In the genomic region with DNA sequence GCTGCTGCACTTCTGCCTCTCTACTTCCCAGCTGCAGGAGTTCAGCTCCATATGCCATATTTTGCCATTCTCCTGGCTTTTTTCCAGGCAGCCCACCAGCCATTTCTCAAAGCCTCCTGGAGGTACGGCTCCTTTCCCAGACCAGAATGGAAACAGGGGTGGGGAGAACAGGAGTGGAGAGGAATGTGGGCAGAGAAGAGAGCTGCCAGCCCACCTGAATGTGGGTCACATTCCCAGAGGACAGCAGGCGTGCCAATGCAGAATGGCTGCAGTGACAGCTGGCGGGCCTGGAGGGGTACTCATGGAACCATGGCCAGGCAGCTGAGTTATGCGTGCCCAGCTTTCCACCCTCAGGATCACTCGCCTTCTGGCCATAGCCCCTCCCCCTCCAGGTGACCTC, we compare ENCODE assay signal across 16 mouse cellular contexts. TPM values are rescaled to one million over a fixed set of nuclear protein-coding genes. Genes with fewer than 3 reads are reported as not detected.
DNase-seq lines count a peak whose midpoint lies in the region; ATAC-seq lines count a peak whose summit lies in the region.
"Had no signal": no experiment of that assay in that cellular context is flagged by ENCODE, and none has a peak within 500 bp of the region (broad histone marks: within the 10 kb centered on the region; RNA-seq: fewer than 3 reads in every experiment).

No protein-coding gene starts in this region.

- H3K4me1 ChIP-seq in forebrain, embryonic 13.5 days: peaks cover 35% of the 10 kb centered on the region
- peaks cover 14% of the 10 kb centered on the region for H3K4me1 ChIP-seq in forebrain, embryonic 16.5 days (replicated peaks; ENCODE audit: control insufficient read depth, insufficient read depth, low read length)
- peaks cover 42% of the 10 kb centered on the region for H3K4me1 ChIP-seq in midbrain, embryonic 13.5 days (replicated peaks)
- H3K4me1 ChIP-seq in liver, embryonic 12.5 days: no peaks in the 10 kb centered on the region
- no peaks in the 10 kb centered on the region for H3K4me1 ChIP-seq in heart, embryonic 12.5 days (replicated peaks)

- H3K36me3 ChIP-seq in forebrain, embryonic 13.5 days (ENCODE audit: poor library complexity, severe bottlenecking): no peaks in the 10 kb centered on the region
- H3K36me3 ChIP-seq in forebrain, embryonic 16.5 days (ENCODE audit: control insufficient read depth, insufficient read depth): no peaks in the 10 kb centered on the region
- H3K36me3 ChIP-seq in midbrain, embryonic 13.5 days: no peaks in the 10 kb centered on the region
- H3K36me3 ChIP-seq in liver, embryonic 12.5 days: no peaks in the 10 kb centered on the region
- no peaks in the 10 kb centered on the region for H3K36me3 ChIP-seq in heart, embryonic 12.5 days

- peak overlapping the region; percentile 25; the same call in 1 of the 2 replicates for H3K27ac ChIP-seq in forebrain, embryonic 13.5 days
- no peak overlapping the region for H3K27ac ChIP-seq in forebrain, embryonic 16.5 days (ENCODE audit: low read length)
- H3K27ac ChIP-seq in midbrain, embryonic 13.5 days: peak overlapping the region; percentile 40
- no peak overlapping the region for H3K27ac ChIP-seq in liver, embryonic 12.5 days
- H3K27ac ChIP-seq in heart, embryonic 12.5 days (ENCODE audit: poor library complexity, severe bottlenecking): no peak overlapping the region
- H3K27ac ChIP-seq: gastrocnemius, adult 2 months; macrophage had no signal

- H3K4me3 ChIP-seq in forebrain, embryonic 13.5 days: no peak overlapping the region
- no peak overlapping the region for H3K4me3 ChIP-seq in forebrain, embryonic 16.5 days (replicated peaks; ENCODE audit: low read length)
- H3K4me3 ChIP-seq in midbrain, embryonic 13.5 days (replicated peaks): no peak overlapping the region
- H3K4me3 ChIP-seq in liver, embryonic 12.5 days: no peak overlapping the region
- H3K4me3 ChIP-seq in heart, embryonic 12.5 days: no peak overlapping the region
- H3K4me3 ChIP-seq: gastrocnemius, adult 2 months; myocyte had no signal

- intact Hi-C loops in heart, postnatal 14 days (cut with DNase I): no loop called here

- 65% methylated on average over 5 of the region's 5 CpGs for WGBS in forebrain, embryonic 13.5 days
- WGBS in forebrain, embryonic 16.5 days: 49% methylated on average over 5 of the region's 5 CpGs
- WGBS in midbrain, embryonic 13.5 days: 58% methylated on average over 5 of the region's 5 CpGs
- WGBS in liver, embryonic 12.5 days (ENCODE audit: insufficient replicate concordance): 53% methylated on average over 5 of the region's 5 CpGs
- WGBS in heart, embryonic 12.5 days: 67% methylated on average over 5 of the region's 5 CpGs

- no peak overlapping the region for H3K9ac ChIP-seq in forebrain, embryonic 13.5 days
- no peak overlapping the region for H3K9ac ChIP-seq in forebrain, embryonic 16.5 days (replicated peaks; ENCODE audit: low read depth, low read length)
- no peak overlapping the region for H3K9ac ChIP-seq in midbrain, embryonic 13.5 days (replicated peaks)
- H3K9ac ChIP-seq in liver, embryonic 12.5 days: no peak overlapping the region
- no peak overlapping the region for H3K9ac ChIP-seq in heart, embryonic 12.5 days
- H3K9ac ChIP-seq: liver, postnatal 0 days had no signal

- H3K27me3 ChIP-seq in forebrain, embryonic 13.5 days: no peaks in the 10 kb centered on the region
- H3K27me3 ChIP-seq in forebrain, embryonic 16.5 days (replicated peaks; ENCODE audit: control insufficient read depth, insufficient read depth, low read length): no peaks in the 10 kb centered on the region
- no peaks in the 10 kb centered on the region for H3K27me3 ChIP-seq in midbrain, embryonic 13.5 days
- peaks cover 27% of the 10 kb centered on the region; the same call in 1 of the 2 replicates for H3K27me3 ChIP-seq in liver, embryonic 12.5 days (replicated peaks)
- H3K27me3 ChIP-seq in heart, embryonic 12.5 days (replicated peaks): peaks cover 33% of the 10 kb centered on the region

- H3K4me2 ChIP-seq in forebrain, embryonic 13.5 days: no peak overlapping the region
- no peak overlapping the region for H3K4me2 ChIP-seq in forebrain, embryonic 16.5 days (ENCODE audit: low read length)
- H3K4me2 ChIP-seq in midbrain, embryonic 13.5 days (replicated peaks): no peak overlapping the region
- H3K4me2 ChIP-seq in liver, embryonic 12.5 days: no peak overlapping the region
- H3K4me2 ChIP-seq in heart, embryonic 12.5 days: no peak overlapping the region

- DNase-seq in Muller cell, postnatal 12 days (ENCODE audit: inconsistent ontology term): peak; percentile 33
- DNase-seq in cerebellum, adult 9-11 months: peak; percentile 55
- no peak for DNase-seq in heart, postnatal 14 days
- DNase-seq: B cell, adult 2 months; embryo, embryonic 11 days; gastrocnemius, adult 2 months; heart, postnatal 4 days; liver, postnatal 0 days; right cerebral cortex, adult 18-20 months had no signal

- no peaks in the 10 kb centered on the region for H3K9me3 ChIP-seq in forebrain, embryonic 13.5 days (replicated peaks)
- no peaks in the 10 kb centered on the region for H3K9me3 ChIP-seq in forebrain, embryonic 16.5 days (ENCODE audit: control insufficient read depth, low read length)
- no peaks in the 10 kb centered on the region for H3K9me3 ChIP-seq in midbrain, embryonic 13.5 days
- H3K9me3 ChIP-seq in liver, embryonic 12.5 days (replicated peaks): no peaks in the 10 kb centered on the region
- H3K9me3 ChIP-seq in heart, embryonic 12.5 days (replicated peaks): no peaks in the 10 kb centered on the region

- peak; percentile 14; the same call in 1 of the 2 replicates for ATAC-seq in forebrain, embryonic 13.5 days
- ATAC-seq in forebrain, embryonic 16.5 days: no peak
- ATAC-seq in midbrain, embryonic 13.5 days: 0 out of 2 replicates have a peak, but pooled peaks have one; percentile 32
- ATAC-seq in liver, embryonic 12.5 days: no peak
- ATAC-seq in heart, embryonic 12.5 days (ENCODE audit: insufficient number of reproducible peaks, low FRiP score): no peak
- ATAC-seq: liver, postnatal 0 days had no signal

RNA-seq across cellular contexts. Expression of gene Nfasc, which starts 32.2 kb away (rescaled TPM):
- polyA plus RNA-seq in forebrain, embryonic 13.5 days (2015; fragmentation: Nextera tagmentation; extraction: Ambion mirVana): 35.3 and 35.8 TPM in 2 replicates
- 49.3 and 61.8 TPM in 2 replicates for polyA plus RNA-seq in forebrain, embryonic 16.5 days (2015; fragmentation: Nextera tagmentation; extraction: Ambion mirVana)
- polyA plus RNA-seq in midbrain, embryonic 13.5 days (2015; fragmentation: Nextera tagmentation; extraction: Ambion mirVana): 39.2 and 50.3 TPM in 2 replicates
- polyA plus RNA-seq in liver, embryonic 12.5 days (2016; fragmentation: Nextera tagmentation; extraction: Ambion mirVana): 0.12 and 0.26 TPM in 2 replicates
- polyA plus RNA-seq in heart, embryonic 12.5 days (2016; fragmentation: Nextera tagmentation; extraction: Ambion mirVana): 0.18 and 0.46 TPM in 2 replicates
- total RNA-seq in heart, postnatal 14 days (2021): under 1 TPM; 0.41 to 0.53 TPM
- polyA plus RNA-seq: macrophage, myocyte had no signal

Comparison
In these comparisons a context has a peak if more than half of its experiments do, and no peak if none do; other contexts are left out.
1. ATAC-seq: peak in forebrain, embryonic 13.5 days (single experiment) and midbrain, embryonic 13.5 days (single experiment); none in forebrain, embryonic 16.5 days (single experiment), liver, embryonic 12.5 days (single experiment) and heart, embryonic 12.5 days (single experiment).
2. H3K27ac ChIP-seq: peak in forebrain, embryonic 13.5 days (single experiment) and midbrain, embryonic 13.5 days (single experiment); none in forebrain, embryonic 16.5 days (single experiment), liver, embryonic 12.5 days (single experiment) and heart, embryonic 12.5 days (single experiment).
3. DNase-seq: peak in Muller cell, postnatal 12 days (single experiment) and cerebellum, adult 9-11 months (single experiment); none in heart, postnatal 14 days (0 of 2).
4. RNA of gene Nfasc, which starts 32.2 kb away (polyA plus RNA-seq): 49.3 to 61.8 TPM in forebrain, embryonic 16.5 days, 39.2 to 50.3 TPM in midbrain, embryonic 13.5 days and 35.3 to 35.8 TPM in forebrain, embryonic 13.5 days; 0.18 to 0.46 TPM in heart, embryonic 12.5 days and 0.12 to 0.26 TPM in liver, embryonic 12.5 days; every median in the first group is over 10 times any median in the second.